Comparison of ENCODE assay signal across 29 mouse cellular contexts in the genomic region with DNA sequence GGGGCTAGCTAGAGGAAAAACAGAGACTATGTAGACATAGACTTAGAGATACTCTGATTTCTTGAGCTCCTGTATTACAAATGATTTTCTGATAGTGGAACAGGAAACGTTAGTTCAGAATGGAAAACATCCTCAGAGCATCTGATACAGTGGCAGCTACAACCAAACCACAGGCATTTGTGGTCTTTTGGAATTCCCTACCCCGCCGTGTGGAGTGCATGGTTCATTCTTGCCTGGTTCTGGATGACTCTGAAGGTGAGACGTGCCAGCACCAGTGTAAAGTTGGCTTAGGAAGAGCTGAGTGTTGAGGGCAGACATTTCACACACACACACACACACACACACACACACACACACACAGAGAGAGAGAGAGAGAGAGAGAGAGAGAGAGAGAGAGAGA. TPM values are rescaled to one million over a fixed set of nuclear protein-coding genes. Genes with fewer than 3 reads are reported as not detected.
"Had no signal": no experiment of that assay in that cellular context is flagged by ENCODE, and none has a peak within 500 bp of the region (broad histone marks: within the 10 kb centered on the region; RNA-seq: fewer than 3 reads in every experiment).

No protein-coding gene starts in this region.

- H3K4me3 ChIP-seq: heart, adult 2 months; heart, embryonic 13.5 days; heart, embryonic 15.5 days; hindbrain, embryonic 13.5 days; hindbrain, embryonic 15.5 days; intestine, embryonic 15.5 days; layer of hippocampus, adult 2 months; left cerebral cortex, adult 2 months; limb, embryonic 10.5 days; limb, embryonic 12.5 days; liver, embryonic 13.5 days; liver, embryonic 15.5 days had no signal

- H3K27ac ChIP-seq: heart, adult 2 months; heart, embryonic 13.5 days; heart, embryonic 15.5 days; hindbrain, embryonic 13.5 days; hindbrain, embryonic 15.5 days; hindbrain, postnatal 0 days; intestine, embryonic 15.5 days; layer of hippocampus, adult 2 months; left cerebral cortex, adult 2 months; limb, embryonic 10.5 days; limb, embryonic 12.5 days; liver, embryonic 13.5 days; liver, embryonic 15.5 days had no signal

- ATAC-seq: hindbrain, postnatal 0 days; intestine, embryonic 15.5 days; intestine, postnatal 0 days; liver, postnatal 0 days had no signal

- H3K36me3 ChIP-seq: heart, embryonic 13.5 days; heart, embryonic 15.5 days; hindbrain, embryonic 13.5 days; hindbrain, embryonic 15.5 days; intestine, embryonic 15.5 days; limb, embryonic 10.5 days; limb, embryonic 12.5 days; liver, embryonic 13.5 days; liver, embryonic 15.5 days had no signal

- H3K9me3 ChIP-seq: heart, embryonic 13.5 days; heart, embryonic 15.5 days; hindbrain, embryonic 13.5 days; hindbrain, embryonic 15.5 days; intestine, embryonic 15.5 days; limb, embryonic 10.5 days; limb, embryonic 12.5 days; liver, embryonic 13.5 days; liver, embryonic 15.5 days had no signal

- H3K4me1 ChIP-seq: heart, embryonic 13.5 days; heart, embryonic 15.5 days; hindbrain, embryonic 13.5 days; hindbrain, embryonic 15.5 days; intestine, embryonic 15.5 days; limb, embryonic 12.5 days; liver, embryonic 13.5 days; liver, embryonic 15.5 days had no signal

- H3K9ac ChIP-seq: heart, embryonic 13.5 days; heart, embryonic 15.5 days; hindbrain, embryonic 13.5 days; hindbrain, embryonic 15.5 days; intestine, embryonic 15.5 days; limb, embryonic 12.5 days; liver, embryonic 13.5 days; liver, embryonic 15.5 days; liver, postnatal 0 days had no signal

- DNase-seq: gastrocnemius, postnatal 14 days; gastrocnemius, postnatal 36 days; heart, adult 11 months; heart, adult 2 months; heart, postnatal 14 days; heart, postnatal 36 days; kidney, adult 18-20 months; kidney, adult 8-10 months; kidney, postnatal 10 days; kidney, postnatal 25 days; kidney, postnatal 4 days; liver; liver, embryonic 13.5 days; liver, postnatal 0 days had no signal

- H3K4me2 ChIP-seq: heart, embryonic 11.5 days; heart, embryonic 13.5 days; heart, embryonic 15.5 days; hindbrain, embryonic 13.5 days; hindbrain, embryonic 15.5 days; intestine, embryonic 15.5 days; limb, embryonic 12.5 days; liver, embryonic 11.5 days; liver, embryonic 13.5 days; liver, embryonic 15.5 days had no signal

- H3K27me3 ChIP-seq: hindbrain, embryonic 13.5 days; hindbrain, embryonic 15.5 days; intestine, embryonic 15.5 days; limb, embryonic 12.5 days; liver, embryonic 13.5 days; liver, embryonic 15.5 days had no signal

RNA-seq across cellular contexts. Expression of gene Hydin, which starts 12.8 kb away (rescaled TPM):
- polyA plus RNA-seq: kidney, embryonic 14.5 days had no signal
